Mouse (Mus musculus): Measurements from ENCODE around the gene Acot8.
"Not testable (repeated sequence)": the region's sequence is repeated elsewhere in the genome, so short reads cannot be mapped to it uniquely, and the experiment has no call there.

The Acot8 gene

DNA sequence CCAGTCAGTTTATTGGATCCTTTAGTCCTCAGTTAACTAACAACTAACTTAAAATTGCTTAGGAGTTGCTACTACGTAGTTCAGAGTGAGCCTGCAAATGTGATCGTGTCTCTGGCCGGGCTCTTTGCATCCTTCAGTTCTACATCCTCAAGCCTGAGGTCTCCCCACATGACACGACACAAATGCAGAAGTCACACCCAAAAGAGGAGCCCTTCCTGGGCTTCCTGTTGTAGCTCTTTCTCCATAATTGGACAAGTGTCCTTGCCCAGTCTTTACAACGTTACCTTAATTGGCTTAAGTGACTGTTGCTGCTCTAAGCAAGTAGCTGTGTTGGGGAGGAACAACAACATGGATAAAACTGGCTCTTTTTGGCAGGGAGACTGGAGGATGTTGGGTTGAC lies 10.7 kb upstream of the Acot8 start:
- in situ Hi-C loops (cut with MboI; ENCODE audit: low sequenced_read_pairs), result no loop called here

DNA sequence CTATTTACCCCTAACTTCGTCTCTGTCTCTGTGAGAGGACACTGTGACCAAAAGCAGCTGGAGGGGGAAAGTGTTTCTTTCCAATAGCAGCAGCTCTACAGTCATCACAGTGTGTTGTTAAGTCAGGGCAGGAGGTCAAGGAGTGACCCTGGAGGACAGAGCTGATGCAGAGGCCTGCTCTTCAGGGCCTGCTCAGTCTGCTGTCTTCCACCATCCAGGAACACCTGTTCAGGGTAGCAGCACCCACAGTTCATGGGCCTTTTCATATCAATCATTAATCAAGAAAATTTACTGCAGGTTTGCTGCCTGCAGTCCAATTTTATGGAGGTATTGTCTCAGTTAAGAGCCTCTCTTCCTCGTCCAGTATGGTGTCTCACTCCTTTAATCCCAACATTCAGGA lies 8.9 kb upstream of the Acot8 start:
- in situ Hi-C loops (cut with MboI; ENCODE audit: low sequenced_read_pairs), result no loop called here

DNA sequence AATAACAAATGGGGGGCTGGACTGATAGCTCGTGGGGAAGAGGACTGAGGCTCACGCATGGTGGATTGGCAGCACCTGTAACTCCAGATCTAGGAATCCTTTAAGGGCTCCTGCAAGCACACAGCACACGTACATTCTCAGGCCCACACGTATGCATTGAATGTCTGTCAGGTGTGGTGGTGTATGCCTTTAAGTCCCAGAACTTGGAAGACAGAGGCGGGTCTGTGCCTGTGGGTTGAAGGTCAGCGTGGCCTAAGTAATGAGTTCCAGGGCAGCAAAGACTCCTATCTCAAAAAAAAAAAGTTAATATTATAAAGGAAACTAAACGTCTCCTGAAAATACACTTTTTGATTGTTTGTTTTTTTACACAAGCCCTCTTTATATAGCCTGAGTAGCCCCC lies 1.9 kb upstream of the Acot8 start:
- in situ Hi-C loops (cut with MboI; ENCODE audit: low sequenced_read_pairs), result no loop called here

DNA sequence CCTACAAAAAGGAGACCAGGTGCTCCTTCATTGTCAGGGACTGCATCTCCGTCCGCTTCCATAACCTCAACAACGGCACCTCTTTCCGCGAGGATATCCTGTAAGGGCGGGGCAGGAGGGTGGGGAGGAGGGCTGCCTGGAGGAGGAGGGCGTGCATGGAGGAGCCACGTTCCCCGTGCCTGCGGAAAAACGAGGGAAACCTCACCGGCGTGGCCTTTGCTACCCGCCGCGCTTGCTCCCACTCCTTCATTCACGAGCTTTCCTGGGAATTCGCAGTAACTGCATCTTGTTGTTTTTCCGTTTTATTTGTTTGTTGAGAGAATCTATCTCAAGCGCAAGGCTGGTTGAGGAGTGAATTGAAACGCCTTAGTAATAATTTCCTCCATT lies 643 bp upstream of the Acot8 start:
- in situ Hi-C loops (cut with MboI; ENCODE audit: low sequenced_read_pairs), result no loop called here

DNA sequence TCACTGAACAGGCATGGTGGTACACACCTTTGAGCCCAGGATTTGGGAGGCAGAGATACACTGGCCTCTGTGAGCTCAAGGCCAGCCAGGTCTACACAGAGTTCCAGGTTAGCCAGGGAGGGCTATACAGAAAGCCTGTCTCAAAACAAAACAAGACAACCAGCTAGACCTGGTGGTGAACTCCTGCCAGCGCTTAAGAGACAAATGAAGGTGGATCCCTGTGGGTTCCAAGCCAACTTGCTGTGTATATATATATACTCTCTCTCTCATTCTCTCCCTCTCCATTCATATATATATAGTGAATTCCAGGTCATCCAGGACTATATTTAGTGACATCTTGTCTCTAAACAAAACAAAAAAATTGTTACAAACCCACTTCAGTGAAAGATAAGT lies 765 bp downstream of the Acot8 start:
- in situ Hi-C loops (cut with MboI; ENCODE audit: low sequenced_read_pairs), result no loop called here

DNA sequence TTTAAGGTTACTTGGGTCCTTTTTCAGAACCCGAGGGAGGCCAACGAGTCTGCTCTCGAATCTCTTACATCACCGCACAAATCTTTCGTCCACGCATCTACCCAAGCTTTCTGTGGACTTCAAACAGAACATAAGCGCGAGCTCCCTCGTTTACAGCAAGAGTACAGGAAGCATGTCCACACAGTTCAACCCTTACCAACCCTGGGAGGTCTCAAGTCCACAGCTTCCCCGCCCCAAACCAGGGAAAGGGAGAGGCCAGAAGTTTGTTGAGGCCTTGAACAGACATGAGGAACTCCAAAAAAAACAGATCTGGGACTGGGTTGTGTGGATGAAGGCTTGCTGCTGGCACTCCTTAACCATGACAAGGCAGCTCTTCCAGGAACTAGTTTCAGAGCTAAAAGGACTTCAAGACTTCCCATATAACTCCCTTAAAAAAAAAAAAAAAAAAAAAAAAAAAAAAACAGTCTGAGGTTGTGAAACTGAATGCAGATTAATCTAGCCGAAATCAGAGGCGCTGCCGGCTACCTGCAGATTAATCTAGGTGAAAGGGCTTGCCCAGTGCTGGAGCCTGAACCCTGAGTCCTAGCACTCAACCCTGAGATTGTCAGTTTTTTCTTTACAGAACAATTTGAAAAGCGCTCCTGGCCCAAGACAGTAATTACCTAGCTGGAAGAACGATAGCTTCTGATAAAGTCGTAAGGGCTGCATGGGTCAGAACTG lies 1.3 kb downstream of the Acot8 start:
- in situ Hi-C loops (cut with MboI; ENCODE audit: low sequenced_read_pairs), result no loop called here

DNA sequence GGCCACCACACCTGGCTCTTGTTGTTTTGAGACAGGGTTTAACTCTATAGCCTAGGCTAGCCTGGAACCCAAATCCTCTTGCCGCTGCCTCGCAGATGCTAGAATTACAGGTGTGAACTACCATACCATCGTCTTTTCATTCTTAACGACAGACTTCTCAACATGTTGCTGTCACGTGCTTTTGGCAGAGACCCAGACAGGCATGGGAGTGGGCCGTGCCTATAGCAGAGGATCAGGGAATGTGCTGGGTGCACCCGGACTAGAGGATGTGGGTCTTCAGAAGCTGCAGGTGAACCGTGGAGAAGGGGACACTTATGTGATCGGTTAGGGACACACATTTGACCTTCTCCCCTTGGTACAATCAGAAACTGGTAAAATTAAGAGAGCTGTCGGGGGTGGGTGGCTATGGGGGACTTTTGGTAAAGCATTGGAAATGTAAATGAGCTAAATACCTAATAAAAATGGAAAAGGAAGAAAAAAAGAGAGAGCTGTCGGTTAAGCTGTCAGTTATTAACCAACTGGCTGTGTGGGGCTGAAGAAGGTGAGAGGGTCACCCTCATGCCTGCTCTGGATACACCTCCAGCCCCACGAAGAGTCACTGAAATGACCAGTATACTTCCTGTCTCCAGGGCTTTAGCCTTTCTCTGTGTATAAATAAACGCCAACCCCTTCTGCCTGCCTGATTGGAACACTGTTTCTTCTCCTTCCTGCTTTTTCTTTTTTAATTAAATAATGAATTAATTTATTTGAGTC lies 4.3 kb downstream of the Acot8 start:
- in situ Hi-C loops (cut with MboI; ENCODE audit: low sequenced_read_pairs), result no loop called here

DNA sequence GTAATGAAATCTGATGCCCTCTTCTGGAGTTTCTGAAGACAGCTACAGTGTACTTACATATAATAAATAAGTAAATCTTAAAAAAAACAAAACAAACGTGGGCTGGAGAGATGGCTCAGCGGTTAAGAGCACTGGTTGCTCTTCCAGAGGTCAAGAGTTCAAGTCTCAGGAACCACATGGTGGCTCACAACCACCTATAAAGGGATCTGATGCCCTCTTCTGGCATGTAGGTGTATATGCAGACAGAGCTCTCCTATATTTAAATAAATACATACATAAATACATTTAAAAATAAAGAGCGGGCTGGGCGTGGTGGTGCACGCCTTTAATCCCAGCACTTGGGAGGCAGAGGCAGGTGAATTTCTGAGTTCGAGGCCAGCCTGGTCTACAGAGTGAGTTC lies 6.1 kb downstream of the Acot8 start:
- in situ Hi-C loops (cut with MboI; ENCODE audit: low sequenced_read_pairs), result not testable (repeated sequence)

DNA sequence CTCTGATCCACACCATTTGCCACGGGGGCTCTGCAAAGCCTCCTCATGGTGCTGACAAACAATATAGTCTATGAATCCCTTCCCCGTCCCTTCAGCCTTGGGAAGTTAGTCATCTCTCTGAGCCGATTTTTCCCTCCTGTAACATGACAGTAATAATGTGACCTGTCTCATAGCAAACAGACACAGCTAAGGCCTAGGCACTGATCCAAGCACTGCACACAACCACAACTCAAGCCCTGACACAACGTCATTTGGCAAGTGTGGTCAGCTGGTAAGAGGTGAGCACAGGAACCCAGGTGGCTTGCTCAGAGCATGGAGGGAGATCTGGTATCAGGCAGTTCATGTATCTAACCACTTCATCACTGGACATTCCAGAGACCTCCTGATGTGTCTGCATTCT lies 8.8 kb downstream of the Acot8 start:
- in situ Hi-C loops (cut with MboI; ENCODE audit: low sequenced_read_pairs), result no loop called here

DNA sequence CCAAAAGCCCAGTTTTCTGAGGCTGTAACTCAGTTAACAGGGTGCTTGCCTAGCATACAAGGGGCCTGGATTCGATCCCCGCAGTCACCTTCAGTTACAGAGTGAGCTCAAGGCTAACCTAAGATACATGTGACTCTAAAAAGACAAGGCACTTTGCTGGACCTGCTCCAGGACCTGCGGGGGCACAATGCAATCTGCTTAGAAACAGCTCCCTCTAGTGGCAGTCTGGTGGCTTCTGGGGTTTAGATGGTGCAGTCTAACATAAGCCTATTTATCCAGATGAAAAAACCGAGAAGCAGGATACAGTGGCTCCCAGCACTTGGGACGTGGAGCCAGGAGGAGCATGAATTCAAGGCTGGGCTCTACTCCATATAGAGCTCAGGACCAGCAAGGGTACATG lies 10.4 kb downstream of the Acot8 start:
- in situ Hi-C loops (cut with MboI; ENCODE audit: low sequenced_read_pairs), result no loop called here

DNA sequence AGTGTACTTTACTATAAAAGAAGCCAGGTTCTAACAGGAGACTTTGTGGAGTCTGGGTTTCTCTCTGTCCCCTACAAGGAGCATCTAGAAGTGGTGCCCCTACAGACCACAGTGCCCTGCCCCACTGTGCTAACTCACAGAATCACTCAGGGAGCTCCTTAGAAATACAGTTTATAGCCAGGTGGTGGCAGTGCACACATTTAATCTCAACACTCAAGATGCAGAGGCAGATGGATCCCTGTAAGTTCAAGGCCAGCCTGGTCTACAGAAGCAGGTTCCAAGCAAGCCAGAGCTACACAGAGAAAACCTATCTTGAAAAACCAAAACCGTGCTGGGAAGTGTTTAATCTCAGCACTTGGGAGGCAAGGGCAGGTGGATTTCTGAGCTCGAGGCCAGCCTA lies 10.9 kb downstream of the Acot8 start:
- in situ Hi-C loops (cut with MboI; ENCODE audit: low sequenced_read_pairs), result no loop called here

DNA sequence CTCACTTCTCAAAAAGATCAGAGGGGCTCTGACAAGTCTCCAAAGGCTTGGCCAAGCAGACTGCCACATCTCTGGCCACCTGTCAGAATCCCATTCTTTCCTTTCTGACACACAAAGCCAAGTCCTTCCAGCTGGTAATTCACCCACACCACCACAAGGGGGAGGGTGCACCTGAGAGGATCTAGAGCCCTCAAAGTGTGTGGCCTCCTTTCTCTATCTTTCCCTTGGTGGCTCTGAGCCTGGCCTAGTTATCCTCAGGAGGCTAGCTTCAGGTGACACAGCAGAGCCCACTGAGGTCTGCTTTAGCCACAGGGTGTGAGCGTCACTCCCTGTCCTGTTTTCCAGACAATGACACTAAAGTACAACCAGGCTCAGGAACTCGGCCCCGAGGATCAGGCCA lies 11.4 kb downstream of the Acot8 start:
- in situ Hi-C loops (cut with MboI; ENCODE audit: low sequenced_read_pairs), result no loop called here

DNA sequence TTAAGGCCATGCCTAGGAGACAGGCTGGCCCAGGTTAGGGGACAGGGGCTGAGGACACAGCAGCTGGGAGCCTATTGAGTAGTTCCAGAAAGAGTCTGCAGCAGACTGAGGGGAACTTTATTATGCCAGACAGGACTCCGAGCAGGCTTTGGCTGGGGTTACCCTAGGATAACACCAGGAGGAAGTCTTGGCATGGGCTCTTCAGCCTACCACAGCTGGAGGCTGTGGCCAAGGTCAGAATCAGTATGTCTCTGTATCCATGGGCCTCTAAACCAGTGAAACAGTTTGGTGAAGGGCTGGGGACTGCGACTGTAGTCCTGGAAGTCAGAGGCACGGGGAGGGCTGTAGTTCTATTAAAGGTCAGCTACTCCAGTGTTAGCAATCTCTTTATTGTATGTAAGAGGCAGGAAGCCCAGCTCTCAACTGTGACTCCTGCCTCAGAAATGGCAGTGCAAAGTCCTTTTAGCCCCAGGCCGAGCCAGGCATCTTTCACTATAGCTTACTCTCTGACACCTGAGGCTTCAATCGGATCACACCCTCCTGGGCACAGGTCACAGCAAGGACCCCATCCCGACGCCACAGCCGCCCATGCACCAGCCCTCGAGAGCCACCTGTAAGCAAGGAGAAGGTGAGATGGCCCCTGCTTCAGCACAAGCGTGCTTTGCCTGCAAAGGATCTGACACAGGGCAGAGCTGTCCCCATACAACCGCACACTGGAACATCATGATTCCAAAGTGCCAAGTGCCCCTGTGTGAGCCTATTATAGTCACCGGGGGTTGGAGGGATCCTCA lies 12.1 kb downstream of the Acot8 start:
- in situ Hi-C loops (cut with MboI; ENCODE audit: low sequenced_read_pairs), result no loop called here

DNA sequence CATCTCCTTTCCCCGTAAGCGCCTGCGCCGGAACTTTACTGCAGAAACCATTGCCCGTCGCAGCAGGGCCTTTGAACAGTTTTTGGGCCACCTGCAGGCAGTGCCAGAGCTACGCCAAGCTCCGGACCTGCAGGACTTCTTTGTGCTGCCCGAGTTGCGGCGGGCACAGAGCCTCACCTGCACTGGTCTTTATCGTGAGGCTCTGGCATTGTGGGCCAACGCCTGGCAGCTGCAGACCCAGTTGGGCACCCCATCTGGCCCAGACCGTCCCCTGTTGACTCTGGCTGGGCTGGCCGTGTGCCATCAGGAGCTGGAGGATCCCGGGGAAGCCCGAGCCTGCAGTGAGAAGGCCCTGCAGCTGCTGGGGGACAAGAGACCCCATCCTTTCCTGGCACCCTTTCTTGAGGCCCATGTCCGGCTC lies 12.8 kb downstream of the Acot8 start:
- in situ Hi-C loops (cut with MboI; ENCODE audit: low sequenced_read_pairs), result no loop called here

DNA sequence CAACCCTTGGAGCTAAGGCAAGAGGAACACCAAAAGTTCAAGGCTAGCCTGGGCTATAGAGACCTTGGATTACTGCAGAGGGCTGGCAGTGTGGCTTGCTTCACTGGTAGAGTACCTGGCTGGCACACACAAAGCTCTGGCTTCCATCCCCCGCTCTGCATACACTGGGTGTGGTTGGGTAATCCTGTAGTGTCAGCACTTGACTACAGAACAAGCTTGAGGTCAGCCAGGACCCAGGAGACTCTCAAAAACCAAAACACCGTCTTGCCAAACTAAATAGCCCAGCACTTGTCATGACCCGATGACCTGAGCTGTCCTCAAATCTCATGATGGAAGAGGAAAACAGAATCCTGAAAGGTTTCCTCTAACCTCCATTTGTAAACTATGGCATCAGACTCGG lies 14.2 kb downstream of the Acot8 start:
- in situ Hi-C loops (cut with MboI; ENCODE audit: low sequenced_read_pairs), result no loop called here

DNA sequence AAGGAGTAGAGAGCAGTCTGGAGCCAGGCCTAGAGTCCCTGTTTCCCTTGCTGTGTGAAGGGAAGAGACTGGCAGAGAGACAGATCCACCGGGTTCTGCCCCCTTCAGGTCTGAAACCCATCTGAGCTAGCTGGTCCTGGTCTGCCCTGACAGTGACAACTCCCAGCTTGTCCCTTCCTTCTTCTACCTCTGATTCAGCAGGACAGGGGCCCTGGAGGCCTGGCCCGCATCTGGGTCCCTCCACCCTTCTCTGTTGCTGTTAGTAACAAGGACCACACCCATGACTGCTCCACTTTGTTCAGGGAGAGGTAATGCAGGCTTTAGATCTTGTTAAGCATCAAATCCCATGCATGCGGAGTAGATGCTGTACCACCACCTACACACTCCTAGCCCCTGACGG lies 16.3 kb downstream of the Acot8 start:
- in situ Hi-C loops (cut with MboI; ENCODE audit: low sequenced_read_pairs), result no loop called here

DNA sequence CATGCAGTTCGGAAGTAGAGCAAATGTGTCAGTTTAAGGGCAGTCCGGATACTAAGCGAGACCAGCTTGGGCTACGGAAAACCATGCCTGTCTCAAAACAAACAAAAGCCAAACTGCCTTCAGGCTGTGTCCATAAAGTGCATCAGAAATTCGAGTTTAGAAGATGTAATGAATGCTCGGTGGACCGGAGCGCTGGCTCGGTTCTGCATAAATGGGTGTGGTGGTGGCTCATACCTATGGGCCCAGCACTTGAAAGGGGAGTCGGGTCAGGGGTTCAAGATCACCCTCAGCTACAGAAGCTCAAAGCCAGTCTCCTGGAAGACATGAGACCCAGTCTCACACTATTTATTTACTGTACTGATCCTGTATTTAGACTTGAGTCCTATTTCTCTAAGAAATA lies 16.9 kb downstream of the Acot8 start:
- in situ Hi-C loops (cut with MboI; ENCODE audit: low sequenced_read_pairs), result no loop called here

DNA sequence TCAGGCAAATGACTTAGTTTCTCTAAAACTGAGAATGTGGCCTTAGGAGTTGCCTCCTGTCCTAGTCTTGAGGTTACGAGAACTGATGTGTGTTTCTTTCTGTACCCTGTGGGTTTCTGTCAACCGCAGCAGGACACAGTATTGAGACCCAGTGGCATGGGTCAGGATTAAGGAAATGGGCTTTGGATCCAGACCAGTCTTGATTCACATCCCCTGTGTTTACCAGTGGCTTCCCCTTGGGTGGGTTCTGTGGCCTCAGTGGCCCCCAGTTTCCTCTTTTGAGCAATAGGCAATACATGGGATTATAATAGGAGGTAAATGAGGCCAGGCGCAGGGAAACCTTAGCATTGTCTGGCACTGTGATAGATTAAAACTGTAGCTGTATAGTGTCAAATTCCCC lies 17.6 kb downstream of the Acot8 start:
- in situ Hi-C loops (cut with MboI; ENCODE audit: low sequenced_read_pairs), result no loop called here

DNA sequence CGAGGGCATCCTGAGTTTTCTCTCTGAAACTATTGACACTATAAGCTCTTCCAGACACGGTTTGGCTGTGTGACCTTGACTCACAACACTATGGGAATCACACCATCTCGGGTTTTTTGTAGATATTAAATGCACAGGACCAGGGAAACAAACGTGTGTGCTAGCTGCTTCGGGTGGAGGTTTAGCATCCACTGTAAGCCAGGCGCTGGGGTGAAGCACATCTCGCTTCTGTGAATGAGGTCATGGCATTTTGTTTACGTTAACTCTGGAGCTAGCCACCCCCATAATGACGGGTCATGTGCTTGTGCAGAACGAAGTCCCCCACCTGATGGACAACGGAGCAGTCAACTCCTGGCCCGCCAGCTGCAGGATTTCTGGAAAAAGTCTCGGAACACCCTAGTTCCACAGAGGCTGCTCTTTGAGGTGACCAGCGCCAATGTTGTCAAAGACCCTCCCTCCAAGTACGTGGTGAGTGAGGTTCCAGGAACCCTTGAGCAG lies 18.2 kb downstream of the Acot8 start:
- in situ Hi-C loops (cut with MboI; ENCODE audit: low sequenced_read_pairs), result no loop called here

DNA sequence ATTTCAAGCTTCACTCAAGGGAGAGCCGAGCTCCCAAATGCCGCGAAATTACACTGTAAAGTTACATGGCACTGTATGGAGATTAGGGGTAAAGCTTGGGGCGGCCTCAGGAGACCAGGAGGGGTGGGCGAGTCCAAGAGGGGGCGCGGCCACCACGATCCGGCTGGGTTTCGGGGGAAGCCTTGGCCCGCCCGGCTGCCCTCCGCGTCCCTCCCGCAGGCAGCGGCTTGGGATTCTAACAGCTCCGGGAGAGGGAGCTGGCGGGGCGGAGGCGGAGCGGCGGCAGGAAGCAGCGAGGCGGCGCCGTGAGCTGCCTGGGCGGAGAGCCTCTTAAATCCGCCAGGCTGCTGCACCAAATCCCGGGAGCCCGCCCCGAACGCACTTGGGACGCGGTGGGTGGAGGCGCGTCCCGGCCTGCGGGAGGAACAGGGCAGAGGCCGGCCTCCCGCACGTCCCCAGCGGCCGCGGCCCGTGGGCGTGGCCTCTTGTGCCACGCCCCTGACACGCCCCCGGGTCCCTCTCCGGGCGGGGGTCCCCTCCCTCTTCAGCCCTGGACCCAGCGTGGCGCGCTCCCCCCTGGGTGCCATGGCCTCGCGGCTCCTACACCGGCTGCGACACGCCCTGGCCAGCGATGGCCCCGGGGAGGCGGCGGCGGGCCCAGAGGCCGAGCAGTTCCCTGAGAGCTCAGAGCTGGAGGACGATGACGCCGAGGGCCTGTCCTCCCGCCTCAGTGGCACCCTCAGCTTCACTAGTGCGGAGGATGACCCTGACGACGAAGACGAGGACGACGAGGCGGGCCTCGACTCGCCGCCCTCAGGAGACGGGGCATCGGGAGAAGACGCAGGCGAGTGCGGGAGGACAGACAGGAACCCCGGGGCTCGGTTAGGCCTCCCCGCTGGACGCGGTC lies 18.9 kb downstream of the Acot8 start, which contains the start of gene Snx21:
Gene Snx21, plus strand, starts transcription at position 343 of the 907 bp plus-strand sequence.
- in situ Hi-C loops (cut with MboI; ENCODE audit: low sequenced_read_pairs), result no loop called here
